Mouse (Mus musculus): Measurements from ENCODE around the gene Syk.

GRCm38 (mm10) chr13:52669889-52670288, 86.9 kb downstream of the Syk start:
- TF ChIP-seq CTCF (IDR thresholded peaks at IDR 0.05; ENCODE audit: low read depth, low read length) (no peak), POLR2AphosphoS5 (IDR thresholded peaks at IDR 0.05; ENCODE audit: insufficient replicate concordance, low read depth, low read length) (no peak), GATA1 (IDR thresholded peaks at IDR 0.05; ENCODE audit: borderline replicate concordance, low read length) (no peak), GATA2 (IDR thresholded peaks at IDR 0.05; ENCODE audit: borderline replicate concordance, low read depth, low read length) (no peak), TAL1 (conservative IDR thresholded peaks at IDR 0.05; ENCODE audit: low read depth, low read length) (no peak)
